Mouse (Mus musculus): Measurements from ENCODE around the gene Slc25a21.

Slc25a21 gene

GRCm38 (mm10) chr12:57184401-57185147 is 12.7 kb downstream of the Slc25a21 start:
- DNase-seq (ENCODE audit: low read depth) = peak; percentile 66

- no peak for DNase-seq (ENCODE audit: low read depth)
These were observed 17.6 kb downstream of the Slc25a21 start for GRCm38 (mm10) chr12:57179465-57180188.

- no peak for DNase-seq (ENCODE audit: low read depth)
These were observed 18.5 kb downstream of the Slc25a21 start for GRCm38 (mm10) chr12:57178818-57179217.

GRCm38 (mm10) chr12:57163294-57163693 is 34.0 kb downstream of the Slc25a21 start:
- no peak for DNase-seq (ENCODE audit: low read depth)

GRCm38 (mm10) chr12:57162840-57163239 is 34.4 kb downstream of the Slc25a21 start:
- DNase-seq (ENCODE audit: low read depth) = no peak

GRCm38 (mm10) chr12:57159904-57160303 is 37.4 kb downstream of the Slc25a21 start:
- DNase-seq (ENCODE audit: low read depth) = no peak

GRCm38 (mm10) chr12:57158266-57158665 is 39.0 kb downstream of the Slc25a21 start:
- DNase-seq (ENCODE audit: low read depth) = no peak

- DNase-seq (ENCODE audit: low read depth) = no peak
These were observed 58.3 kb downstream of the Slc25a21 start for GRCm38 (mm10) chr12:57138937-57139336.

GRCm38 (mm10) chr12:57137809-57138208 is 59.5 kb downstream of the Slc25a21 start:
- DNase-seq (ENCODE audit: low read depth) = no peak

GRCm38 (mm10) chr12:57118602-57119001 is 78.7 kb downstream of the Slc25a21 start:
- no peak for DNase-seq (ENCODE audit: low read depth)

GRCm38 (mm10) chr12:57115516-57115915 is 81.8 kb downstream of the Slc25a21 start:
- DNase-seq (ENCODE audit: low read depth) = no peak

- DNase-seq (ENCODE audit: low read depth) = no peak
These were observed 87.9 kb downstream of the Slc25a21 start for GRCm38 (mm10) chr12:57109363-57109762.

- DNase-seq (ENCODE audit: low read depth) = no peak
These were observed 95.0 kb downstream of the Slc25a21 start for GRCm38 (mm10) chr12:57102322-57102721.

- peak; percentile 13 for DNase-seq (ENCODE audit: low read depth)
These were observed 96.7 kb downstream of the Slc25a21 start for GRCm38 (mm10) chr12:57100549-57100948.

- DNase-seq (ENCODE audit: low read depth) = peak; percentile 15
These were observed 98.2 kb downstream of the Slc25a21 start for GRCm38 (mm10) chr12:57099066-57099465.

GRCm38 (mm10) chr12:57098371-57098770 is 98.9 kb downstream of the Slc25a21 start:
- no peak for DNase-seq (ENCODE audit: low read depth)

- DNase-seq (ENCODE audit: low read depth) = no peak
These were observed 104.2 kb downstream of the Slc25a21 start for GRCm38 (mm10) chr12:57093107-57093506.

- DNase-seq (ENCODE audit: low read depth) = no peak
These were observed 112.8 kb downstream of the Slc25a21 start for GRCm38 (mm10) chr12:57084519-57084918.

GRCm38 (mm10) chr12:57083533-57083932 is 113.7 kb downstream of the Slc25a21 start:
- DNase-seq (ENCODE audit: low read depth) = no peak

GRCm38 (mm10) chr12:57076606-57077005 is 120.7 kb downstream of the Slc25a21 start:
- DNase-seq (ENCODE audit: low read depth) = no peak

- DNase-seq (ENCODE audit: low read depth) = no peak
These were observed 124.7 kb downstream of the Slc25a21 start for GRCm38 (mm10) chr12:57072616-57073015.

GRCm38 (mm10) chr12:57068607-57069006 is 128.7 kb downstream of the Slc25a21 start:
- DNase-seq (ENCODE audit: low read depth) = no peak

GRCm38 (mm10) chr12:57019737-57020136 is 177.5 kb downstream of the Slc25a21 start:
- DNase-seq (ENCODE audit: low read depth) = no peak

Measured in c-Kit-positive CD71-positive TER-119-negative erythroid progenitor cells, embryonic 14.5 days (primary cell).